Mouse (Mus musculus): ENCODE measurements around the gene Pde1c. TPM values are rescaled to one million over a fixed set of nuclear protein-coding genes. Genes with fewer than 3 reads are reported as not detected.
A peak's percentile ranks its signal among the peaks of the same experiment; 100 is the strongest.
"Not testable (repeated sequence)": the region's sequence is repeated elsewhere in the genome, so short reads cannot be mapped to it uniquely, and the experiment has no call there.

The Pde1c gene
- total RNA-seq (2021), result 1 to 10 TPM in 1 of 2 experiments, under 1 TPM in 1; 0.91 to 1.0 TPM
- long read RNA-seq, experiment 1, result 0 reads
- long read RNA-seq, experiment 2, result 0 reads

GRCm38 (mm10) chr6:56568470-56569372 is at the start of gene Pde1c:
Gene Pde1c, minus strand, starts transcription at chr6:56569103.
- no peak for DNase-seq
- intact Hi-C loops (cut with DNase I; ENCODE audit: low total_unique reads), result no loop called here

GRCm38 (mm10) chr6:56616982-56617613 is 48.2 kb upstream of the Pde1c start:
- intact Hi-C loops (cut with DNase I; ENCODE audit: low total_unique reads), result no loop called here
- DNase-seq, result peak; percentile 44

- DNase-seq, result no peak
- intact Hi-C loops (cut with DNase I; ENCODE audit: low total_unique reads), result no loop called here
Measured at GRCm38 (mm10) chr6:56616228-56616981, 47.5 kb upstream of the Pde1c start.

GRCm38 (mm10) chr6:56609529-56609928 is 40.6 kb upstream of the Pde1c start:
- intact Hi-C loops (cut with DNase I; ENCODE audit: low total_unique reads), result loop anchor here (2.0 to 5.0 kb wide), 2 partner anchors 129 to 542 kb away; no protein-coding TSS in a partner anchor
- DNase-seq, result not testable (repeated sequence)

- intact Hi-C loops (cut with DNase I; ENCODE audit: low total_unique reads), result loop anchor here (2.0 to 5.0 kb wide), 2 partner anchors 127 to 541 kb away; no protein-coding TSS in a partner anchor
- peak; percentile 30 for DNase-seq
Measured at GRCm38 (mm10) chr6:56608277-56608676, 39.4 kb upstream of the Pde1c start.

GRCm38 (mm10) chr6:56579568-56579967 is 10.7 kb upstream of the Pde1c start:
- intact Hi-C loops (cut with DNase I; ENCODE audit: low total_unique reads), result no loop called here
- no peak for DNase-seq

GRCm38 (mm10) chr6:56560891-56561290 is 8.0 kb downstream of the Pde1c start:
- no peak for DNase-seq
- intact Hi-C loops (cut with DNase I; ENCODE audit: low total_unique reads), result no loop called here

- DNase-seq, result peak; percentile 81
- intact Hi-C loops (cut with DNase I; ENCODE audit: low total_unique reads), result no loop called here
Measured at GRCm38 (mm10) chr6:56560474-56560888, 8.4 kb downstream of the Pde1c start.

- intact Hi-C loops (cut with DNase I; ENCODE audit: low total_unique reads), result no loop called here
- no peak for DNase-seq
Measured at GRCm38 (mm10) chr6:56558711-56559110, 10.2 kb downstream of the Pde1c start.

GRCm38 (mm10) chr6:56555848-56556247 is 13.1 kb downstream of the Pde1c start:
- DNase-seq, result no peak

GRCm38 (mm10) chr6:56555382-56555781 is 13.5 kb downstream of the Pde1c start:
- intact Hi-C loops (cut with DNase I; ENCODE audit: low total_unique reads), result no loop called here
- DNase-seq, result no peak

More at GRCm38 (mm10) chr6:56555848-56556247, 13.1 kb downstream of the Pde1c start:
- intact Hi-C loops (cut with DNase I; ENCODE audit: low total_unique reads), result no loop called here

GRCm38 (mm10) chr6:56551022-56551421 is 17.9 kb downstream of the Pde1c start:
- intact Hi-C loops (cut with DNase I; ENCODE audit: low total_unique reads), result no loop called here
- DNase-seq, result no peak

- DNase-seq, result no peak
- intact Hi-C loops (cut with DNase I; ENCODE audit: low total_unique reads), result no loop called here
Measured at GRCm38 (mm10) chr6:56540247-56540646, 28.7 kb downstream of the Pde1c start.

GRCm38 (mm10) chr6:56534653-56535052 is 34.2 kb downstream of the Pde1c start:
- DNase-seq, result no peak
- intact Hi-C loops (cut with DNase I; ENCODE audit: low total_unique reads), result no loop called here

- DNase-seq, result no peak
Measured at GRCm38 (mm10) chr6:56532257-56532656, 36.6 kb downstream of the Pde1c start.

GRCm38 (mm10) chr6:56523938-56524866 is 44.7 kb downstream of the Pde1c start:
- DNase-seq, result no peak
- intact Hi-C loops (cut with DNase I; ENCODE audit: low total_unique reads), result no loop called here

More at GRCm38 (mm10) chr6:56532257-56532656, 36.6 kb downstream of the Pde1c start:
- intact Hi-C loops (cut with DNase I; ENCODE audit: low total_unique reads), result no loop called here

- intact Hi-C loops (cut with DNase I; ENCODE audit: low total_unique reads), result loop anchor here (10.0 kb wide), 1 partner anchor 206 kb away; no protein-coding TSS in a partner anchor
- DNase-seq, result no peak
Measured at GRCm38 (mm10) chr6:56489161-56489560, 79.7 kb downstream of the Pde1c start.

GRCm38 (mm10) chr6:56485078-56485477 is 83.8 kb downstream of the Pde1c start:
- DNase-seq, result no peak
- intact Hi-C loops (cut with DNase I; ENCODE audit: low total_unique reads), result loop anchor here (10.0 kb wide), 1 partner anchor 210 kb away; no protein-coding TSS in a partner anchor
